Mouse (Mus musculus) intestine, embryonic 15.5 days (tissue): ENCODE data around the gene Gm2007. TPM values are rescaled to one million over a fixed set of nuclear protein-coding genes. Genes with fewer than 3 reads are reported as not detected.
"Not testable (repeated sequence)": the region's sequence is repeated elsewhere in the genome, so short reads cannot be mapped to it uniquely, and the experiment has no call there.

ENCODE experiments used
- ATAC-seq: fragments of 200-750 bp; cut with Nextera tagmentation; 2 replicates; pipeline ENCODE4 v1.8.0; 2017; ENCODE audit warnings: moderate TSS enrichment, moderate library complexity
- H3K27ac ChIP-seq: fragments of 300-500 bp; sonication (generic); 2 replicates; pipeline ENCODE4 v1.5.1; 2015; ENCODE audit warnings: mild to moderate bottlenecking, inconsistent platforms
- H3K27me3 ChIP-seq: fragments of 300-500 bp; sonication (generic); replicated peaks from 2 replicates; pipeline ENCODE4 v1.6.1; 2015; ENCODE audit warnings: inconsistent platforms
- H3K36me3 ChIP-seq: fragments of 300-500 bp; sonication (generic); 2 replicates; pipeline ENCODE4 v1.6.1; 2015; ENCODE audit warnings: inconsistent platforms
- H3K4me1 ChIP-seq: fragments of 300-500 bp; sonication (generic); replicated peaks from 2 replicates; pipeline ENCODE4 v1.6.1; 2015; ENCODE audit warnings: inconsistent platforms
- H3K4me2 ChIP-seq: fragments of 300-500 bp; sonication (generic); replicated peaks from 2 replicates; pipeline ENCODE4 v1.6.1; 2015; ENCODE audit warnings: mild to moderate bottlenecking, inconsistent platforms
- H3K4me3 ChIP-seq: fragments of 300-500 bp; sonication (generic); replicated peaks from 2 replicates; pipeline ENCODE4 v1.5.1; 2015; ENCODE audit warnings: inconsistent platforms
- H3K9ac ChIP-seq: fragments of 300-500 bp; sonication (generic); 2 replicates; pipeline ENCODE4 v1.6.1; 2015; ENCODE audit warnings: inconsistent platforms
- H3K9me3 ChIP-seq: fragments of 300-500 bp; sonication (generic); 2 replicates; pipeline ENCODE4 v1.6.1; 2016; ENCODE audit warnings: inconsistent platforms
- WGBS: fragments of 180-500 bp; shearing (Covaris S2); methylation state at CpG from one replicate; pipeline ENCODE4 v1.1.7; 2015; 5-methylcytosine and 5-hydroxymethylcytosine counted together
- polyA plus RNA-seq: library from polyadenylated mRNA; unstranded; fragments of >200 nt; fragmentation: Nextera tagmentation; extraction: Ambion mirVana; gene quantifications from 2 replicates; pipeline ENCODE4 v1.2.1, GENCODE M21; 2015

Gm2007 gene
- polyA plus RNA-seq, result not detected in 2 replicates

GRCm38 (mm10) chr2:175741237-175741636 lies at the start of gene Gm2007:
TSS of gene Gm2007 (plus strand) at chr2:175741537.
- H3K36me3 ChIP-seq, H3K9me3 ChIP-seq, H3K4me3 ChIP-seq, H3K4me1 ChIP-seq, H3K27ac ChIP-seq, H3K9ac ChIP-seq, ATAC-seq, H3K27me3 ChIP-seq, H3K4me2 ChIP-seq: not testable (repeated sequence)
- WGBS, result no CpG with 5 or more reads among the region's 2 CpGs

- H3K4me3 ChIP-seq, H3K27me3 ChIP-seq, H3K27ac ChIP-seq, H3K4me2 ChIP-seq, H3K9ac ChIP-seq, ATAC-seq, H3K36me3 ChIP-seq, H3K9me3 ChIP-seq, H3K4me1 ChIP-seq: not testable (repeated sequence)
- no CpG with 5 or more reads among the region's 9 CpGs for WGBS
These were observed 37.8 kb upstream of the Gm2007 start, which contains the start of gene Zfp969 for GRCm38 (mm10) chr2:175703546-175703945. TSS of gene Zfp969 (minus strand) at chr2:175703646.

- not testable (repeated sequence) for H3K4me3 ChIP-seq, H3K27ac ChIP-seq, H3K9ac ChIP-seq, H3K9me3 ChIP-seq, H3K36me3 ChIP-seq, H3K4me2 ChIP-seq, H3K27me3 ChIP-seq, H3K4me1 ChIP-seq, ATAC-seq
- no CpG with 5 or more reads among the region's 6 CpGs for WGBS
These were observed 59.7 kb downstream of the Gm2007 start, which contains the start of gene Gm14288 for GRCm38 (mm10) chr2:175800993-175801392. TSS of gene Gm14288 (minus strand) at chr2:175801093.

Other genes starting within 250 kb of the Gm2007 start
- not detected in 2 replicates for gene Gm11007, start 97.6 kb upstream of the Gm2007 start, polyA plus RNA-seq
- gene Zfp969, start 37.9 kb upstream of the Gm2007 start, polyA plus RNA-seq, result 31.8 and 32.8 TPM in 2 replicates
- 1.3 and 3.5 TPM in 2 replicates for gene Gm14288, start 59.6 kb downstream of the Gm2007 start, polyA plus RNA-seq
- 17.7 and 18.1 TPM in 2 replicates for gene Gm6710, start 127.7 kb downstream of the Gm2007 start, polyA plus RNA-seq
- 2.0 and 2.5 TPM in 2 replicates for gene Zfp966, start 189.6 kb downstream of the Gm2007 start, polyA plus RNA-seq
- gene Gm2026, start 223.8 kb downstream of the Gm2007 start, polyA plus RNA-seq, result 12.0 and 19.4 TPM in 2 replicates